ENCODE assay signal across 30 mouse cellular contexts in the genomic region with DNA sequence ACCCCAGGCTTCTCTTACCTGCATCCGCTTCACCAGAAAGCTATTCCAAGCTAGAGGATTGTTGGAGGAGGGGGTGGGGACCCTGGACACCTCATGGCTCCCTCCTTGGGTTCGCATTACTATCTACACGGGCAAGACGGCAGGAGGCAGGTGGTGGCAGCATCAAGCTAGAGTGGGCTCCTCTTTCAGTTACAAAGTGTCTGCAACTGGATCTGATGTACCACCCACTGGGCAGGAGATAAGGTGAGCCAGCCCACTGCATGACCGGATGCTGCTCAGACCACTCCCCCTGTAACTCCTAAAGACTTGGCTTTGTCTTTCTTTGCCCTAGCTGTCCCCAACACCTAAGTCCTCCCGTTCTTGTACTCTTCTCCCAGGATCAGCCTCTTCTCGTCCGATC. TPM values are rescaled to one million over a fixed set of nuclear protein-coding genes. Genes with fewer than 3 reads are reported as not detected.
DNase-seq lines count a peak whose midpoint lies in the region; ATAC-seq and TF ChIP-seq lines count a peak whose summit lies in the region.
"Had no signal": no experiment of that assay in that cellular context is flagged by ENCODE, and none has a peak within 500 bp of the region (broad histone marks: within the 10 kb centered on the region; RNA-seq: fewer than 3 reads in every experiment).

Gene Rnf224, minus strand, starts transcription at position 174 of the 400 bp plus-strand sequence.

- no peak within 1 kb of the TSS for H3K4me3 ChIP-seq in kidney, adult 2 months (ENCODE audit: insufficient read depth, low read depth, low read length)
- no peak within 1 kb of the TSS for H3K4me3 ChIP-seq in midbrain, embryonic 11.5 days (ENCODE audit: low read depth, low read length)
- no peak within 1 kb of the TSS for H3K4me3 ChIP-seq in midbrain, embryonic 15.5 days
- no peak within 1 kb of the TSS for H3K4me3 ChIP-seq in small intestine, adult 2 months (ENCODE audit: low read depth, low read length)
- H3K4me3 ChIP-seq: forebrain, embryonic 15.5 days; heart, adult 2 months; hindbrain, embryonic 15.5 days; left cerebral cortex, adult 2 months; megakaryocyte, embryonic 14.5 days; neural tube, embryonic 12.5 days had no signal

- TF ChIP-seq CTCF in kidney, adult 2 months (conservative IDR thresholded peaks at IDR 0.05; ENCODE audit: insufficient read depth, insufficient read length, low read depth, low read length) = no peak
- no peak for TF ChIP-seq CTCF in small intestine, adult 2 months (IDR thresholded peaks at IDR 0.05; ENCODE audit: extremely low read depth, insufficient read length, insufficient replicate concordance, low read depth, low read length)

- H3K4me2 ChIP-seq in midbrain, embryonic 11.5 days = no peak within 1 kb of the TSS
- H3K4me2 ChIP-seq in midbrain, embryonic 15.5 days = no peak within 1 kb of the TSS
- H3K4me2 ChIP-seq: forebrain, embryonic 15.5 days; hindbrain, embryonic 15.5 days; neural tube, embryonic 12.5 days had no signal

- peak within 1 kb of the TSS; percentile 62; the same call in 1 of the 2 replicates for H3K27ac ChIP-seq in kidney, adult 2 months (ENCODE audit: insufficient read depth, low read depth, low read length)
- no peak within 1 kb of the TSS for H3K27ac ChIP-seq in midbrain, embryonic 11.5 days (ENCODE audit: low read depth, low read length)
- H3K27ac ChIP-seq in midbrain, embryonic 15.5 days = no peak within 1 kb of the TSS
- 0 out of 2 replicates have a peak within 1 kb of the TSS, but pooled peaks have one; percentile 53 for H3K27ac ChIP-seq in small intestine, adult 2 months (ENCODE audit: insufficient read depth, low read depth, low read length)
- H3K27ac ChIP-seq: forebrain, embryonic 15.5 days; heart, adult 2 months; hindbrain, embryonic 15.5 days; left cerebral cortex, adult 2 months; neural tube, embryonic 12.5 days had no signal

- H3K27me3 ChIP-seq in kidney, adult 2 months (replicated peaks; ENCODE audit: control insufficient read depth, insufficient read depth, low read length) = no peaks in the 10 kb centered on the region
- H3K27me3 ChIP-seq in midbrain, embryonic 11.5 days (ENCODE audit: control insufficient read depth, insufficient read depth, low read length) = peaks cover 4% of the 10 kb centered on the region
- peaks cover 6% of the 10 kb centered on the region; the same call in 1 of the 2 replicates for H3K27me3 ChIP-seq in midbrain, embryonic 15.5 days (replicated peaks)
- no peaks in the 10 kb centered on the region for H3K27me3 ChIP-seq in small intestine, adult 2 months (ENCODE audit: control insufficient read depth, insufficient read depth, low read length)

- WGBS in kidney, adult 2 months = 50% methylated on average over 8 of the region's 8 CpGs
- 40% methylated on average over 8 of the region's 8 CpGs for WGBS in midbrain, embryonic 11.5 days
- WGBS in midbrain, embryonic 15.5 days = 45% methylated on average over 8 of the region's 8 CpGs
- 66% methylated on average over 8 of the region's 8 CpGs for WGBS in small intestine, adult 2 months

- H3K9ac ChIP-seq in midbrain, embryonic 11.5 days (ENCODE audit: low read length) = no peak within 1 kb of the TSS
- no peak within 1 kb of the TSS for H3K9ac ChIP-seq in midbrain, embryonic 15.5 days
- H3K9ac ChIP-seq: forebrain, embryonic 15.5 days; hindbrain, embryonic 15.5 days; neural tube, embryonic 12.5 days had no signal

- no peaks in the 10 kb centered on the region for H3K36me3 ChIP-seq in kidney, adult 2 months (ENCODE audit: control insufficient read depth, insufficient read depth, low read length)
- no peaks in the 10 kb centered on the region for H3K36me3 ChIP-seq in midbrain, embryonic 11.5 days (ENCODE audit: control insufficient read depth, insufficient read depth, low read length)
- H3K36me3 ChIP-seq in midbrain, embryonic 15.5 days (replicated peaks) = no peaks in the 10 kb centered on the region
- no peaks in the 10 kb centered on the region for H3K36me3 ChIP-seq in small intestine, adult 2 months (ENCODE audit: control insufficient read depth, insufficient read depth, low read length)
- H3K36me3 ChIP-seq: forebrain, embryonic 15.5 days; hindbrain, embryonic 15.5 days; neural tube, embryonic 12.5 days had no signal

- TF ChIP-seq POLR2A in kidney, adult 2 months (IDR thresholded peaks at IDR 0.05; ENCODE audit: low read depth, low read length) = no peak
- no peak for TF ChIP-seq POLR2A in small intestine, adult 2 months (IDR thresholded peaks at IDR 0.05; ENCODE audit: low read depth, low read length)

- H3K4me1 ChIP-seq in kidney, adult 2 months (ENCODE audit: control insufficient read depth, insufficient read depth, low read length) = peaks cover 22% of the 10 kb centered on the region
- H3K4me1 ChIP-seq in midbrain, embryonic 11.5 days (ENCODE audit: control insufficient read depth, insufficient read depth, low read length) = peaks cover 9% of the 10 kb centered on the region
- H3K4me1 ChIP-seq in midbrain, embryonic 15.5 days = peaks cover 13% of the 10 kb centered on the region
- peaks cover 47% of the 10 kb centered on the region for H3K4me1 ChIP-seq in small intestine, adult 2 months (ENCODE audit: control insufficient read depth, insufficient read depth, insufficient read length, low read length)

- DNase-seq in kidney, adult 2 months = no peak
- DNase-seq in kidney, adult 8-10 months = no peak
- DNase-seq in midbrain, embryonic 11.5 days (ENCODE audit: low spot score, missing footprints) = peak; percentile 67
- DNase-seq in gastrocnemius, postnatal 14 days = no peak
- no peak for DNase-seq in spleen, adult 12 weeks (ENCODE audit: low spot score)
- DNase-seq: adrenal gland, postnatal 10 days; B cell, adult 2 months; cerebellum, adult 18-20 months; cerebellum, postnatal 14 days; gastrocnemius, postnatal 10 days; heart, adult 2 months; kidney, postnatal 10 days; lung, adult 2 months; midbrain, embryonic 14.5 days; right cerebral cortex, adult 18-20 months; thymus, postnatal 25 days had no signal

- intact Hi-C loops in gastrocnemius, postnatal 14 days (cut with DNase I; ENCODE audit: low total_unique reads) = no loop called here

- ATAC-seq in midbrain, embryonic 11.5 days (ENCODE audit: low FRiP score) = no peak
- no peak for ATAC-seq in midbrain, embryonic 15.5 days (replicated peaks)
- ATAC-seq: forebrain, embryonic 15.5 days had no signal

- H3K9me3 ChIP-seq in midbrain, embryonic 11.5 days (ENCODE audit: control insufficient read depth, low read length) = no peaks in the 10 kb centered on the region
- no peaks in the 10 kb centered on the region for H3K9me3 ChIP-seq in midbrain, embryonic 15.5 days
- H3K9me3 ChIP-seq: forebrain, embryonic 15.5 days; hindbrain, embryonic 15.5 days; megakaryocyte, embryonic 14.5 days; neural tube, embryonic 12.5 days had no signal

RNA-seq across cellular contexts. Expression of gene Rnf224, which starts in this region (rescaled TPM):
- 0.06 and 0.12 TPM in 2 replicates for polyA plus RNA-seq in kidney, adult 2 months (2012; rRNA removed)
- not detected in 2 replicates for polyA plus RNA-seq in midbrain, embryonic 11.5 days (2014; fragmentation: Nextera tagmentation; extraction: Ambion mirVana)
- not detected in 2 replicates for polyA plus RNA-seq in midbrain, embryonic 15.5 days (2015; fragmentation: Nextera tagmentation; extraction: Ambion mirVana)
- polyA plus RNA-seq in small intestine, adult 2 months (2012; rRNA removed) = 0.10 TPM in 1 of 2 replicates, not detected in the other
- total RNA-seq in gastrocnemius, postnatal 14 days (2021) = not detected
- total RNA-seq: adrenal gland, postnatal 10 days; CH12.LX; gastrocnemius, postnatal 10 days; heart, adult 2 months; hematopoietic stem cell, adult 5-6 weeks; layer of hippocampus, postnatal 10 days; left cerebral cortex, adult 2 months; left cerebral cortex, postnatal 36 days; liver, adult 2 months had no signal
- polyA plus RNA-seq: forebrain, embryonic 15.5 days; heart, adult 2 months; heart, embryonic 16.5 days; hindbrain, embryonic 15.5 days; intestine, embryonic 14.5 days; liver, adult 2 months; midbrain, embryonic 14.5 days; neural tube, embryonic 12.5 days had no signal

Comparison
In these comparisons a context has a peak if more than half of its experiments do, and no peak if none do; other contexts are left out.
1. Peak in DNase-seq in midbrain, embryonic 11.5 days; RNA of the gene not detected or under 1 TPM.
2. H3K27ac ChIP-seq: peak in kidney, adult 2 months (single experiment) and small intestine, adult 2 months (single experiment); none in midbrain, embryonic 11.5 days (single experiment) and midbrain, embryonic 15.5 days (single experiment).